Mouse (Mus musculus) CH12.LX (cell line): ENCODE data around the gene Cyp2e1.

Experiments used
- CHD2 ChIP-seq: IDR thresholded peaks from 2 replicates; pipeline ENCODE4 v1.6.1; 2011; ENCODE audit warnings: low read length, improper control_type of control experiment
- E2F4 ChIP-seq: IDR thresholded peaks from 2 replicates; pipeline ENCODE4 v1.6.1; 2011; ENCODE audit warnings: low read depth, low read length, improper control_type of control experiment; ENCODE audit not compliant: insufficient replicate concordance
- EP300 ChIP-seq: IDR thresholded peaks from 2 replicates; pipeline ENCODE4 v1.6.1; 2011; ENCODE audit warnings: low read length, improper control_type of control experiment
- MAFK ChIP-seq: IDR thresholded peaks from 2 replicates; pipeline ENCODE4 v1.6.1; 2011; ENCODE audit warnings: low read length, improper control_type of control experiment; ENCODE audit not compliant: insufficient replicate concordance
- MAX ChIP-seq: IDR thresholded peaks from 2 replicates; pipeline ENCODE4 v1.6.1; 2011; ENCODE audit warnings: low read length, improper control_type of control experiment
- POLR2A ChIP-seq: IDR thresholded peaks from 2 replicates; pipeline ENCODE4 v1.6.1; 2011; ENCODE audit warnings: low read depth, mild to moderate bottlenecking, improper control_type of control experiment, low read length
- POLR2AphosphoS2 ChIP-seq: IDR thresholded peaks from 2 replicates; pipeline ENCODE4 v1.6.1; 2011; ENCODE audit warnings: low read depth, low read length, improper control_type of control experiment
- RAD21 ChIP-seq: IDR thresholded peaks from 2 replicates; pipeline ENCODE4 v1.6.1; 2011; ENCODE audit warnings: low read depth, mild to moderate bottlenecking, low read length, improper control_type of control experiment, moderate library complexity
- ZKSCAN1 ChIP-seq: IDR thresholded peaks from 2 replicates; pipeline ENCODE4 v1.6.1; 2012; ENCODE audit warnings: low read depth, inconsistent platforms, low read length, improper control_type of control experiment, borderline replicate concordance

GRCm38 (mm10) chr7:140765888-140766739, 2.6 kb downstream of the Cyp2e1 start:
- TF ChIP-seq POLR2AphosphoS2 (no peak), MAFK (no peak), MAX (no peak), CHD2 (no peak), EP300 (no peak), E2F4 (no peak), RAD21 (peak; percentile 42), ZKSCAN1 (no peak), POLR2A (no peak)
